8 mouse cellular contexts compared by ENCODE assay signal in the genomic region with DNA sequence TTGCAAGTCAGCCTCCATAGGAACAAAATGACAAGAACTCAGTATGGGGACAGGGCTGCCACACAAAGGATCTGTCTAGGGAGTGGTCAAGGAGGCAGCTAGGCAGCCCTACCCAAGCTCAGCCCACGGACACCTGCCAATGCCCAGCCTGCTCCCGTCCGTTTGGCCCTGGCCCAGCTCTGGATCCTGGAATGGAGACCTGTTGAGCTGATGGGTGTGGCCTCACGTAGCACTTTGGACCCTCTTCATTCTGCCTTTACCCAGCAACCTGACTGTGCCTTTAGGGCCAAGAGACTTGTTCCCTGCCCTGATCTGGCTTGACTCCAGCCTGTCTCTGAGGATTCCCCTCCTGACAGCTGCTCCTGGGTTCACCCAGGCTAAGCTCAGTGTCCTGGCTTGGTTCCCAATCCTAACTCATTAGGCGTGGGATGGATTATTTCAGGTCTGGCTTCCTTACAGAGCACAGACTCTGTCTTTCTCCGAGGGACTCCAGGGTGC. TPM values are rescaled to one million over a fixed set of nuclear protein-coding genes. Genes with fewer than 3 reads are reported as not detected.
DNase-seq lines count a peak whose midpoint lies in the region; ATAC-seq and TF ChIP-seq lines count a peak whose summit lies in the region.

No protein-coding gene starts in this region.

- ATAC-seq in liver, embryonic 11.5 days (replicated peaks; ENCODE audit: low FRiP score): no peak
- ATAC-seq in hindbrain, embryonic 12.5 days (ENCODE audit: low FRiP score): peak; percentile 43; the same call in 1 of the 2 replicates
- ATAC-seq in megakaryocyte progenitor cell, adult 5-6 weeks (replicated peaks; ENCODE audit: poor library complexity): no peak

- no peak for TF ChIP-seq POLR2A in liver, adult 2 months (IDR thresholded peaks at IDR 0.05; ENCODE audit: extremely low read depth, insufficient read depth, low read length)

- H3K4me3 ChIP-seq in liver, adult 2 months (ENCODE audit: insufficient read depth, low read depth, low read length): no peak overlapping the region
- no peak overlapping the region for H3K4me3 ChIP-seq in liver, embryonic 11.5 days (ENCODE audit: low read depth, low read length)
- H3K4me3 ChIP-seq in hindbrain, embryonic 12.5 days: no peak overlapping the region

- H3K27ac ChIP-seq in liver, adult 2 months (replicated peaks; ENCODE audit: insufficient read depth, low read depth, low read length): no peak overlapping the region
- no peak overlapping the region for H3K27ac ChIP-seq in liver, embryonic 11.5 days (ENCODE audit: low read depth, low read length)
- no peak overlapping the region for H3K27ac ChIP-seq in hindbrain, embryonic 12.5 days

- H3K79me2 ChIP-seq in liver, adult 2 months (ENCODE audit: control insufficient read depth, insufficient read depth, low read length): no peaks in the 10 kb centered on the region

- no peaks in the 10 kb centered on the region for H3K27me3 ChIP-seq in liver, adult 2 months (ENCODE audit: control insufficient read depth, insufficient read depth, low read length)
- no peaks in the 10 kb centered on the region for H3K27me3 ChIP-seq in liver, embryonic 11.5 days (replicated peaks; ENCODE audit: control insufficient read depth, insufficient read depth, low read length)
- H3K27me3 ChIP-seq in hindbrain, embryonic 12.5 days: peaks cover 5% of the 10 kb centered on the region; the same call in 1 of the 2 replicates

- H3K4me1 ChIP-seq in liver, adult 2 months (ENCODE audit: control insufficient read depth, insufficient read depth, low read length): no peaks in the 10 kb centered on the region
- H3K4me1 ChIP-seq in liver, embryonic 11.5 days (replicated peaks; ENCODE audit: control insufficient read depth, insufficient read depth, low read length): no peaks in the 10 kb centered on the region
- H3K4me1 ChIP-seq in hindbrain, embryonic 12.5 days: no peaks in the 10 kb centered on the region

- no peak overlapping the region for H3K9ac ChIP-seq in liver, adult 2 months (ENCODE audit: low read depth, low read length)
- H3K9ac ChIP-seq in liver, embryonic 11.5 days (ENCODE audit: low read depth, low read length): no peak overlapping the region
- H3K9ac ChIP-seq in hindbrain, embryonic 12.5 days: no peak overlapping the region

- DNase-seq in liver, adult 2 months (ENCODE audit: extremely low read depth, low read depth, low spot score): peak; percentile 82
- no peak for DNase-seq in liver, embryonic 11.5 days (ENCODE audit: low spot score)
- DNase-seq in fat pad, adult 2 months (ENCODE audit: extremely low read depth, low read depth, low spot score): peak; percentile 0
- peak; percentile 11 for DNase-seq in lung, postnatal 10 days
- DNase-seq in spleen, postnatal 10 days (ENCODE audit: low spot score in 2 of 2): no peak
- DNase-seq in thymus, postnatal 0 days (ENCODE audit: low spot score): no peak

- no peak overlapping the region for H3K4me2 ChIP-seq in liver, embryonic 11.5 days
- H3K4me2 ChIP-seq in hindbrain, embryonic 12.5 days (replicated peaks): no peak overlapping the region

- no peaks in the 10 kb centered on the region for H3K9me3 ChIP-seq in liver, embryonic 11.5 days (ENCODE audit: control insufficient read depth, low read length)
- H3K9me3 ChIP-seq in hindbrain, embryonic 12.5 days (replicated peaks): no peaks in the 10 kb centered on the region

- WGBS in liver, adult 2 months: 28% methylated on average over 6 of the region's 6 CpGs
- WGBS in liver, embryonic 11.5 days: 63% methylated on average over 6 of the region's 6 CpGs
- 63% methylated on average over 6 of the region's 6 CpGs for WGBS in hindbrain, embryonic 12.5 days

- no peaks in the 10 kb centered on the region for H3K36me3 ChIP-seq in liver, adult 2 months (ENCODE audit: control insufficient read depth, insufficient read depth, low read length)
- H3K36me3 ChIP-seq in liver, embryonic 11.5 days (ENCODE audit: control insufficient read depth, insufficient read depth, low read length): no peaks in the 10 kb centered on the region
- no peaks in the 10 kb centered on the region for H3K36me3 ChIP-seq in hindbrain, embryonic 12.5 days

- TF ChIP-seq CTCF in liver, adult 2 months (IDR thresholded peaks at IDR 0.05; ENCODE audit: low read depth, low read length): no peak

RNA-seq across cellular contexts. Expression of gene Msx1, which starts 50.5 kb away (rescaled TPM):
- total RNA-seq in liver, adult 2 months (2014; rRNA removed): 0.07 and 0.28 TPM in 2 replicates
- 0.05 and 0.07 TPM in 2 replicates for polyA plus RNA-seq in liver, adult 2 months (2012; rRNA removed)
- polyA plus RNA-seq in liver, embryonic 11.5 days (2014; fragmentation: Nextera tagmentation; extraction: Ambion mirVana): 6.9 and 9.2 TPM in 2 replicates
- 95.6 and 118 TPM in 2 replicates for polyA plus RNA-seq in hindbrain, embryonic 12.5 days (2016; fragmentation: Nextera tagmentation; extraction: Ambion mirVana)
- total RNA-seq in megakaryocyte progenitor cell, adult 5-6 weeks (2015): 0.07 TPM in 1 of 2 replicates, not detected in the other
- not detected in 2 replicates for total RNA-seq in megakaryocyte progenitor cell, adult 5-6 weeks (2017)
- polyA plus RNA-seq in thymus, postnatal 0 days (2015; fragmentation: Nextera tagmentation; extraction: Ambion mirVana): 1.7 and 2.2 TPM in 2 replicates

Comparison
In these comparisons a context has a peak if more than half of its experiments do, and no peak if none do; other contexts are left out.
1. DNase-seq: peak in liver, adult 2 months (single experiment), fat pad, adult 2 months (single experiment) and lung, postnatal 10 days (single experiment); none in liver, embryonic 11.5 days (single experiment), spleen, postnatal 10 days (0 of 2) and thymus, postnatal 0 days (single experiment).